ENCODE assay signal across 12 mouse cellular contexts in the genomic region with DNA sequence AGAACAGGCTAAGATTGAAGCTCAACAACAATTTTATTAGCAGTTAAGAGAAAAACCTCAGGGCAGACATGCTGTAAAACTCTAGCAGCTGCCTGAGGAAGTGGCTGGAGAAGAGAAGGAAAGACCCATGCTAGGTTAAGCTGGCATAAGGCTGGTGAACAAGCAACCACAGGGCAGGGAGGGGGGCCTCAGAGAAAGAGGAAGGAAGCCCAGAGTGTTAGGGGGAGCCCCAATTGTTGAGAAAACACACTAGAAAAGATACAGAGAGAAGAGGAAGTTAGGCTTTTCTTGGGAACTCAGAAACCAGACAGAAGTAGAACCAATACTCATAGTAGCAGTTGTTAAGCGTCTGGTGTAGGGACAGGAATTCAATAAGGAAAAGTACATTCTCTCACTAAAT. TPM values are rescaled to one million over a fixed set of nuclear protein-coding genes. Genes with fewer than 3 reads are reported as not detected.
A peak's percentile ranks its signal among the peaks of the same experiment; 100 is the strongest.
DNase-seq lines count a peak whose midpoint lies in the region; ATAC-seq and TF ChIP-seq lines count a peak whose summit lies in the region.
"Had no signal": no experiment of that assay in that cellular context is flagged by ENCODE, and none has a peak within 500 bp of the region (broad histone marks: within the 10 kb centered on the region; RNA-seq: fewer than 3 reads in every experiment).

No protein-coding gene starts in this region.

- WGBS in intestine, embryonic 15.5 days: 79% methylated on average over 1 of the region's 1 CpGs

- no peak overlapping the region for H3K4me2 ChIP-seq in intestine, embryonic 15.5 days (replicated peaks)
- H3K4me2 ChIP-seq: forebrain, embryonic 15.5 days; midbrain, embryonic 12.5 days; stomach, embryonic 15.5 days had no signal

- no peak overlapping the region for H3K9ac ChIP-seq in intestine, embryonic 15.5 days
- H3K9ac ChIP-seq: forebrain, embryonic 15.5 days; midbrain, embryonic 12.5 days; stomach, embryonic 15.5 days had no signal

- TF ChIP-seq CTCF in bone marrow macrophage, adult 2 months (IDR thresholded peaks at IDR 0.05; ENCODE audit: low read depth, low read length): no peak

- no peaks in the 10 kb centered on the region for H3K36me3 ChIP-seq in intestine, embryonic 15.5 days
- H3K36me3 ChIP-seq: forebrain, embryonic 15.5 days; midbrain, embryonic 12.5 days; stomach, embryonic 15.5 days had no signal

- H3K9me3 ChIP-seq in intestine, embryonic 15.5 days: no peaks in the 10 kb centered on the region
- H3K9me3 ChIP-seq: forebrain, embryonic 15.5 days; midbrain, embryonic 12.5 days; stomach, embryonic 15.5 days had no signal

- DNase-seq in kidney, postnatal 36 days: peak; percentile 4
- no peak for DNase-seq in kidney, postnatal 25 days
- peak; percentile 68 for DNase-seq in lung, postnatal 25 days (ENCODE audit: low spot score)
- peak; percentile 62 to 68 for DNase-seq in spleen, postnatal 4 days (ENCODE audit: low spot score in 2 of 2)
- no peak for DNase-seq in ovary, adult 18-20 months (ENCODE audit: low spot score)
- no peak for DNase-seq in cerebellum, postnatal 10 days
- DNase-seq: cerebellum, adult 9-11 months had no signal

- H3K4me1 ChIP-seq in bone marrow macrophage, adult 2 months (ENCODE audit: control insufficient read depth, insufficient read depth, low read length): peaks cover 26% of the 10 kb centered on the region
- H3K4me1 ChIP-seq in intestine, embryonic 15.5 days (replicated peaks): no peaks in the 10 kb centered on the region
- H3K4me1 ChIP-seq: forebrain, embryonic 15.5 days; midbrain, embryonic 12.5 days; stomach, embryonic 15.5 days had no signal

- peak overlapping the region; percentile 61 for H3K27ac ChIP-seq in bone marrow macrophage, adult 2 months (ENCODE audit: insufficient read depth, low read depth, low read length)
- H3K27ac ChIP-seq in intestine, embryonic 15.5 days: no peak overlapping the region
- H3K27ac ChIP-seq: forebrain, embryonic 15.5 days; midbrain, embryonic 12.5 days; stomach, embryonic 15.5 days had no signal

- ATAC-seq in intestine, embryonic 15.5 days: no peak
- ATAC-seq: forebrain, embryonic 15.5 days had no signal

- H3K27me3 ChIP-seq in intestine, embryonic 15.5 days (replicated peaks): no peaks in the 10 kb centered on the region
- H3K27me3 ChIP-seq: forebrain, embryonic 15.5 days; midbrain, embryonic 12.5 days; stomach, embryonic 15.5 days had no signal

- TF ChIP-seq POLR2A in bone marrow macrophage, adult 2 months (IDR thresholded peaks at IDR 0.05; ENCODE audit: borderline replicate concordance, low read depth, low read length): no peak

- H3K4me3 ChIP-seq in bone marrow macrophage, adult 2 months (ENCODE audit: insufficient read depth, low read length): no peak overlapping the region
- H3K4me3 ChIP-seq in intestine, embryonic 15.5 days (replicated peaks): no peak overlapping the region
- H3K4me3 ChIP-seq: forebrain, embryonic 15.5 days; midbrain, embryonic 12.5 days; stomach, embryonic 15.5 days had no signal

RNA-seq across cellular contexts. Expression of gene Cacnb2, which starts 28.7 kb away (rescaled TPM):
- 0.23 TPM in 1 of 2 replicates, not detected in the other for polyA plus RNA-seq in bone marrow macrophage, adult 2 months (2012; ENCODE audit: insufficient read depth, insufficient read length, missing spikeins)
- polyA plus RNA-seq in intestine, embryonic 15.5 days (2015; fragmentation: Nextera tagmentation; extraction: Ambion mirVana): 1.6 and 2.7 TPM in 2 replicates

Comparison
In these comparisons a context has a peak if more than half of its experiments do, and no peak if none do; other contexts are left out.
1. DNase-seq: peak in kidney, postnatal 36 days (2 of 2), lung, postnatal 25 days (single experiment) and spleen, postnatal 4 days (2 of 2); none in kidney, postnatal 25 days (0 of 2), ovary, adult 18-20 months (single experiment) and cerebellum, postnatal 10 days (0 of 2).